Mouse (Mus musculus) macrophage (primary cell): ENCODE measurements around the gene Pmis2. TPM values are rescaled to one million over a fixed set of nuclear protein-coding genes. Genes with fewer than 3 reads are reported as not detected.

Experiments
- H3K27ac ChIP-seq: fragments of 350-480 bp; formaldehyde crosslinking; 2 replicates; pipeline ENCODE4 v1.9.0; 2021
- H3K36me3 ChIP-seq: fragments of 350-480 bp; formaldehyde crosslinking; 2 replicates; pipeline ENCODE4 v1.9.0; 2021; ENCODE audit errors: inconsistent target
- H3K4me3 ChIP-seq: fragments of 350-480 bp; formaldehyde crosslinking; 2 replicates; pipeline ENCODE4 v1.9.0; 2021; ENCODE audit errors: inconsistent target
- H3K79me2 ChIP-seq: fragments of 350-480 bp; formaldehyde crosslinking; 2 replicates; pipeline ENCODE4 v1.9.0; 2021; ENCODE audit errors: inconsistent target
- WGBS: methylation state at CpG from one replicate; pipeline ENCODE4 v1.1.7; 2026; ENCODE audit warnings: inconsistent platforms; ENCODE audit not compliant: missing documents; 5-methylcytosine and 5-hydroxymethylcytosine counted together
- polyA plus RNA-seq: library from polyadenylated mRNA; stranded (reverse); fragments of 250-400 nt; gene quantifications from 3 replicates; pipeline ENCODE4 v1.2.4, GENCODE M21; 2018; ENCODE audit warnings: inconsistent platforms

The Pmis2 gene
- polyA plus RNA-seq, 1 experiment from 2014 or later = not detected

GRCm38 (mm10) chr7:30664529-30665200 is 6.7 kb downstream of the Pmis2 start, which contains the start of gene Haus5:
Gene Haus5, minus strand, starts transcription at chr7:30664994.
- under 1% methylated on average over 34 of the region's 34 CpGs for WGBS
- H3K27ac ChIP-seq = peak within 1 kb of the TSS; percentile 44
- H3K36me3 ChIP-seq = peaks cover 1% of the 10 kb centered on the region; the same call in 1 of the 2 replicates
- H3K79me2 ChIP-seq = no peaks in the 10 kb centered on the region; the same call in 1 of the 2 replicates
- H3K4me3 ChIP-seq = peak within 1 kb of the TSS; percentile 90

- 2% methylated on average over 58 of the region's 59 CpGs for WGBS
- Histone ChIP-seq H3K79me2 (peaks cover 19% of the 10 kb centered on the region), H3K36me3 (peaks cover 35% of the 10 kb centered on the region), H3K27ac (peak within 1 kb of the TSS; percentile 27; the same call in 1 of the 2 replicates), H3K4me3 (peak within 1 kb of the TSS; percentile 95)
Observed at GRCm38 (mm10) chr7:30649591-30650540, 21.5 kb downstream of the Pmis2 start, which contains the start of gene Rbm42. Gene Rbm42, minus strand, starts transcription at chr7:30650317.

GRCm38 (mm10) chr7:30639083-30639482 is 32.3 kb downstream of the Pmis2 start:
- Histone ChIP-seq H3K79me2 (no peaks in the 10 kb centered on the region), H3K36me3 (peaks cover 35% of the 10 kb centered on the region), H3K27ac (no peak overlapping the region), H3K4me3 (no peak overlapping the region)
- 51% methylated on average over 4 of the region's 4 CpGs for WGBS

- H3K27ac ChIP-seq = no peak overlapping the region
- H3K4me3 ChIP-seq = no peak overlapping the region
- WGBS = 37% methylated on average over 11 of the region's 11 CpGs
- H3K79me2 ChIP-seq = no peaks in the 10 kb centered on the region
- H3K36me3 ChIP-seq = peaks cover 8% of the 10 kb centered on the region
Observed at GRCm38 (mm10) chr7:30636395-30636794, 35.0 kb downstream of the Pmis2 start.

GRCm38 (mm10) chr7:30635752-30636151 is 35.7 kb downstream of the Pmis2 start, which contains the start of gene Etv2:
Gene Etv2, minus strand, starts transcription at chr7:30635852.
- H3K4me3 ChIP-seq = no peak within 1 kb of the TSS
- peaks cover 2% of the 10 kb centered on the region; the same call in 1 of the 2 replicates for H3K36me3 ChIP-seq
- WGBS = 9% methylated on average over 5 of the region's 5 CpGs
- H3K27ac ChIP-seq = no peak within 1 kb of the TSS
- no peaks in the 10 kb centered on the region for H3K79me2 ChIP-seq

GRCm38 (mm10) chr7:30634621-30635020 is 36.8 kb downstream of the Pmis2 start:
- Histone ChIP-seq H3K79me2 (no peaks in the 10 kb centered on the region), H3K4me3 (no peak overlapping the region), H3K36me3 (no peaks in the 10 kb centered on the region), H3K27ac (no peak overlapping the region)
- 5% methylated on average over 20 of the region's 20 CpGs for WGBS

- 6% methylated on average over 27 of the region's 27 CpGs for WGBS
- no peaks in the 10 kb centered on the region for H3K79me2 ChIP-seq
- H3K36me3 ChIP-seq = no peaks in the 10 kb centered on the region
- no peak overlapping the region for H3K27ac ChIP-seq
- no peak overlapping the region for H3K4me3 ChIP-seq
Observed at GRCm38 (mm10) chr7:30633762-30634412, 37.5 kb downstream of the Pmis2 start.

- H3K4me3 ChIP-seq = no peak overlapping the region
- H3K36me3 ChIP-seq = no peaks in the 10 kb centered on the region
- H3K79me2 ChIP-seq = peaks cover 20% of the 10 kb centered on the region
- no peak overlapping the region for H3K27ac ChIP-seq
Observed at GRCm38 (mm10) chr7:30629013-30629412, 42.4 kb downstream of the Pmis2 start.

GRCm38 (mm10) chr7:30626647-30627046 is 44.8 kb downstream of the Pmis2 start:
- Histone ChIP-seq H3K4me3 (no peak overlapping the region), H3K27ac (no peak overlapping the region), H3K36me3 (peaks cover 23% of the 10 kb centered on the region; the same call in 1 of the 2 replicates), H3K79me2 (peaks cover 43% of the 10 kb centered on the region)
- 95% methylated on average over 5 of the region's 5 CpGs for WGBS

- WGBS = 3% methylated on average over 44 of the region's 44 CpGs
- Histone ChIP-seq H3K4me3 (peak within 1 kb of the TSS; percentile 99), H3K36me3 (peaks cover 27% of the 10 kb centered on the region; the same call in 1 of the 2 replicates), H3K79me2 (peaks cover 52% of the 10 kb centered on the region), H3K27ac (peak within 1 kb of the TSS; percentile 69)
Observed at GRCm38 (mm10) chr7:30625530-30626384, 45.6 kb downstream of the Pmis2 start, which contains the start of gene Cox6b1. Gene Cox6b1, minus strand, starts transcription at chr7:30626151.

Other genes starting within 250 kb of the Pmis2 start
- 3.2 to 8.3 TPM (median 6.3 TPM) in 3 replicates for gene Nfkbid, start 249.9 kb downstream of the Pmis2 start, polyA plus RNA-seq
- gene Aplp1, start 226.1 kb downstream of the Pmis2 start, polyA plus RNA-seq = 0.67 to 1.3 TPM (median 0.75 TPM) in 3 replicates
- gene Kirrel2, start 213.9 kb downstream of the Pmis2 start, polyA plus RNA-seq = not detected in 3 replicates
- not detected in 3 replicates for gene Nphs1, start 213.3 kb downstream of the Pmis2 start, polyA plus RNA-seq
- not detected in 3 replicates for gene Prodh2, start 178.0 kb downstream of the Pmis2 start, polyA plus RNA-seq
- gene Arhgap33, start 136.5 kb downstream of the Pmis2 start, polyA plus RNA-seq = 0.09 to 0.30 TPM (median 0.16 TPM) in 3 replicates
- 3.0 to 7.5 TPM (median 3.9 TPM) in 3 replicates for gene Hspb6, start 119.4 kb downstream of the Pmis2 start, polyA plus RNA-seq
- gene Proser3, start 119.3 kb downstream of the Pmis2 start, polyA plus RNA-seq = 1.8 to 5.6 TPM (median 2.0 TPM) in 3 replicates
- 18.0 to 27.7 TPM (median 25.4 TPM) in 3 replicates for gene Lin37, start 111.8 kb downstream of the Pmis2 start, polyA plus RNA-seq
- gene U2af1l4, start 108.3 kb downstream of the Pmis2 start, polyA plus RNA-seq = 61.4 to 79.9 TPM (median 65.3 TPM) in 3 replicates
- gene Gm49396, start 108.3 kb downstream of the Pmis2 start, polyA plus RNA-seq = 0.69 to 3.4 TPM (median 0.84 TPM) in 3 replicates
- 123 to 220 TPM (median 157 TPM) in 3 replicates for gene Psenen, start 108.0 kb downstream of the Pmis2 start, polyA plus RNA-seq
- 0.68 TPM in 1 of 3 replicates, not detected in the others for gene Igflr1, start 106.2 kb downstream of the Pmis2 start, polyA plus RNA-seq
- 13.9 to 35.4 TPM (median 16.1 TPM) in 3 replicates for gene Kmt2b, start 82.9 kb downstream of the Pmis2 start, polyA plus RNA-seq
- gene Zbtb32, start 72.7 kb downstream of the Pmis2 start, polyA plus RNA-seq = 0.14 TPM in 1 of 3 replicates, not detected in the others
- gene Upk1a, start 58.8 kb downstream of the Pmis2 start, polyA plus RNA-seq = 0.46 TPM in 1 of 3 replicates, not detected in the others
- 333 to 597 TPM (median 504 TPM) in 3 replicates for gene Cox6b1, start 45.5 kb downstream of the Pmis2 start, polyA plus RNA-seq
- not detected in 3 replicates for gene Etv2, start 35.8 kb downstream of the Pmis2 start, polyA plus RNA-seq
- 49.7 to 73.5 TPM (median 66.3 TPM) in 3 replicates for gene Rbm42, start 21.3 kb downstream of the Pmis2 start, polyA plus RNA-seq
- 4.8 to 11.7 TPM (median 6.3 TPM) in 3 replicates for gene Haus5, start 6.6 kb downstream of the Pmis2 start, polyA plus RNA-seq
- not detected in 3 replicates for gene 2200002J24Rik, start 27.3 kb upstream of the Pmis2 start, polyA plus RNA-seq
- gene Atp4a, start 40.6 kb upstream of the Pmis2 start, polyA plus RNA-seq = not detected in 3 replicates
- 24.1 to 98.6 TPM (median 72.6 TPM) in 3 replicates for gene Tmem147, start 57.9 kb upstream of the Pmis2 start, polyA plus RNA-seq
- not detected in 3 replicates for gene Gapdhs, start 72.1 kb upstream of the Pmis2 start, polyA plus RNA-seq
- 0.54 to 2.3 TPM (median 1.5 TPM) in 3 replicates for gene Sbsn, start 79.9 kb upstream of the Pmis2 start, polyA plus RNA-seq
- 0.37 TPM in 1 of 3 replicates, not detected in the others for gene Dmkn, start 92.2 kb upstream of the Pmis2 start, polyA plus RNA-seq
- not detected in 3 replicates for gene Krtdap, start 116.3 kb upstream of the Pmis2 start, polyA plus RNA-seq
- 0.10 TPM in 1 of 3 replicates, not detected in the others for gene Ffar2, start 152.2 kb upstream of the Pmis2 start, polyA plus RNA-seq
- gene Ffar3, start 184.6 kb upstream of the Pmis2 start, polyA plus RNA-seq = not detected in 3 replicates
- gene Ffar1, start 190.0 kb upstream of the Pmis2 start, polyA plus RNA-seq = not detected in 3 replicates
- gene Cd22, start 208.7 kb upstream of the Pmis2 start, polyA plus RNA-seq = 15.6 to 31.6 TPM (median 22.5 TPM) in 3 replicates
- 0.43 to 1.9 TPM (median 0.78 TPM) in 3 replicates for gene Mag, start 243.3 kb upstream of the Pmis2 start, polyA plus RNA-seq